Mouse (Mus musculus): Measurements from ENCODE around the gene Xrcc6.

DNA sequence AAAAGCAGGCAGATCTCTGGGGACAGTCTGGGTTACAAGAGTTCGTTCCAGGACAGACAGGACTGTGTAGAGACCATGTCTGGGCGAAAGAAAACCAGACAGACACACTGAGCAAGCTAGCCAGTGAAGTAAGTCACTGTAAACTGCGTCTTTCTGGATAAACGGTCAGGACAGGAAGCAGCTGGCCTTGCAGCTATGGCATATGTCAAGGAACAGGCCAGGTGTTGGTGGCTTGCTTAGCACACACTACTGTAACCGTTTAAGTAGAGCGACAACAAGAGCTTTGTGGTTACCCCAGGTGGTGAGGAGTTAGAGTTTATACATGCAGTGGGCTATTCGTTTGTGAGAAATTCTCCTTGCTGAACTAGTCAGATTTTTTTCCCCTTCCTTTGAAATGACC lies 40.1 kb downstream of the Xrcc6 start:
- no peak for TF ChIP-seq FOSL1 (IDR thresholded peaks at IDR 0.05; ENCODE audit: insufficient read depth, low read length, poor library complexity, severe bottlenecking)
- TF ChIP-seq CTCF (IDR thresholded peaks at IDR 0.05; ENCODE audit: control insufficient read depth, insufficient read depth, insufficient read length) = no peak
- no peak for TF ChIP-seq USF1 (IDR thresholded peaks at IDR 0.05; ENCODE audit: low read depth)
- TF ChIP-seq CEBPB (IDR thresholded peaks at IDR 0.05; ENCODE audit: low read depth) = no peak
- TF ChIP-seq MAX (IDR thresholded peaks at IDR 0.05) = no peak

Data from C2C12 (cell line).